13 mouse cellular contexts compared by ENCODE assay signal in the genomic region with DNA sequence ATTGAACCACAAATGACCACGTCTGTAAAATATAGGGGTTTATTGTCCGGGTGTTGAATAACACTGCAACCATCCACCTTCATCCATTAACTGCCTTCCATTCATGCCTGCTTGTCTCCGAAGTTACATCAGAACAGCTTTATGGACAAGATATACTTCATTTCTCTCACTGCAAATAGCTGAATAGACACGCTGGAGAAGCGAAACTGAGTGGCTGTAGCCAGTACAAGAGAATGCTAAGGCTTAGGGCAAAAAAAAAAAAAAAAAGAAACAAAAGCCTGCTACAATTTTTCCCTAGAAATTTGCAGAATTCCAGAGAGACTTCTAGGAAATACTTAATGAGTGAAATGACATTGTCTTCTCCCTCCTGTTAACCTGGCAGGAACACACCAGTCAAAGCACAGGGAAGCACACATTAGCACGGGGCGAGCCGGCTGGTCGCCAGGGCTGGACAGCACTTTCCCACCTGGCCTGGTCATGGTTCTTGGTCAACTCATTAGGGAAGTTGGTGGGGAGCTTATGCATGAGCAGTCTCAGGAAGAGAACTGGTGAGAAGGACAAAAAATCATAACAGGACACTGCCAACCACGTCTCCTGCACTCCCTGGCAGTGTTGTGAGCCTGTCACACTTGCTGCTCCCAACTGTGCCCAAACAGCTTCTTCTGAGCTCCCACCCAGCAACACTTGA.
DNase-seq lines count a peak whose midpoint lies in the region; ATAC-seq lines count a peak whose summit lies in the region.
"Had no signal": no experiment of that assay in that cellular context is flagged by ENCODE, and none has a peak within 500 bp of the region (broad histone marks: within the 10 kb centered on the region; RNA-seq: fewer than 3 reads in every experiment).

No protein-coding gene starts in this region.

- H3K36me3 ChIP-seq in kidney, embryonic 14.5 days (ENCODE audit: control insufficient read depth, insufficient read depth, low read length): no peaks in the 10 kb centered on the region
- H3K36me3 ChIP-seq: embryonic facial prominence, embryonic 13.5 days; midbrain, embryonic 12.5 days had no signal

- no peak for DNase-seq in kidney, adult 8-10 months
- peak; percentile 64 for DNase-seq in Muller cell, postnatal 12 days (ENCODE audit: inconsistent ontology term)
- peak; percentile 72 for DNase-seq in cerebellum, adult 11-12 months
- DNase-seq in cerebellum, postnatal 36 days: peak; percentile 70 to 71
- DNase-seq in right cerebral cortex, adult 2 months (ENCODE audit: low spot score in 2 of 2): no peak
- no peak for DNase-seq in gastrocnemius, postnatal 25 days
- DNase-seq: gastrocnemius, postnatal 14 days; heart, postnatal 36 days; lung, postnatal 4 days had no signal

- WGBS in kidney, embryonic 14.5 days: 31% methylated on average over 10 of the region's 10 CpGs

- ATAC-seq in kidney, embryonic 14.5 days (ENCODE audit: low FRiP score, low TSS enrichment): peak; percentile 60

- no peaks in the 10 kb centered on the region for H3K9me3 ChIP-seq in kidney, embryonic 14.5 days (ENCODE audit: control insufficient read depth, low read length)
- H3K9me3 ChIP-seq: embryonic facial prominence, embryonic 13.5 days; midbrain, embryonic 12.5 days had no signal

- H3K4me1 ChIP-seq in kidney, embryonic 14.5 days (ENCODE audit: control insufficient read depth, insufficient read depth, low read length): no peaks in the 10 kb centered on the region

- H3K27ac ChIP-seq in kidney, embryonic 14.5 days (ENCODE audit: low read depth, low read length): no peak overlapping the region
- H3K27ac ChIP-seq: embryonic facial prominence, embryonic 13.5 days; midbrain, embryonic 12.5 days had no signal

- H3K4me2 ChIP-seq in kidney, embryonic 14.5 days (replicated peaks; ENCODE audit: low read depth, low read length): no peak overlapping the region
- H3K4me2 ChIP-seq: embryonic facial prominence, embryonic 13.5 days; heart, embryonic 11.5 days; midbrain, embryonic 12.5 days had no signal

- no peak overlapping the region for H3K4me3 ChIP-seq in kidney, embryonic 14.5 days (ENCODE audit: low read length)
- H3K4me3 ChIP-seq: embryonic facial prominence, embryonic 13.5 days; midbrain, embryonic 12.5 days had no signal

- H3K27me3 ChIP-seq in kidney, embryonic 14.5 days (ENCODE audit: control insufficient read depth, insufficient read depth, low read length): no peaks in the 10 kb centered on the region
- H3K27me3 ChIP-seq: embryonic facial prominence, embryonic 13.5 days; midbrain, embryonic 12.5 days had no signal

- no peak overlapping the region for H3K9ac ChIP-seq in kidney, embryonic 14.5 days (ENCODE audit: low read depth, low read length)
- H3K9ac ChIP-seq: embryonic facial prominence, embryonic 13.5 days; midbrain, embryonic 12.5 days had no signal

Comparison
In these comparisons a context has a peak if more than half of its experiments do, and no peak if none do; other contexts are left out.
1. DNase-seq: peak in Muller cell, postnatal 12 days (single experiment), cerebellum, adult 11-12 months (single experiment) and cerebellum, postnatal 36 days (2 of 2); none in kidney, adult 8-10 months (0 of 2), right cerebral cortex, adult 2 months (0 of 2) and gastrocnemius, postnatal 25 days (single experiment).